Mouse (Mus musculus) lung, embryonic 14.5 days (tissue): ENCODE data around the gene Vsig10. TPM values are rescaled to one million over a fixed set of nuclear protein-coding genes. Genes with fewer than 3 reads are reported as not detected.

ENCODE experiments used
- ATAC-seq: fragments of 200-750 bp; cut with Nextera tagmentation; 2 replicates; pipeline ENCODE4 v1.8.0; 2017; ENCODE audit warnings: mild to moderate bottlenecking, moderate TSS enrichment, moderate library complexity; ENCODE audit not compliant: insufficient read depth
- DNase-seq: peaks from one replicate; pipeline ENCODE4 v3.0.0-alpha.2; 2015
- H3K27ac ChIP-seq: fragments of 300-500 bp; sonication (generic); 2 replicates; pipeline ENCODE4 v1.5.1; 2014; ENCODE audit warnings: low read depth, mild to moderate bottlenecking, moderate library complexity
- H3K27me3 ChIP-seq: fragments of 300-500 bp; sonication (generic); 2 replicates; pipeline ENCODE4 v1.6.1; 2014; ENCODE audit warnings: low read length, control low read depth; ENCODE audit not compliant: insufficient read depth
- H3K36me3 ChIP-seq: fragments of 300-500 bp; sonication (generic); 2 replicates; pipeline ENCODE4 v1.6.1; 2014; ENCODE audit warnings: control low read depth; ENCODE audit not compliant: insufficient read depth
- H3K4me1 ChIP-seq: fragments of 300-500 bp; sonication (generic); 2 replicates; pipeline ENCODE4 v1.6.1; 2014; ENCODE audit warnings: antibody characterized with exemption, control low read depth; ENCODE audit not compliant: insufficient read depth
- H3K4me2 ChIP-seq: fragments of 300-500 bp; sonication (generic); 2 replicates; pipeline ENCODE4 v1.6.1; 2014; ENCODE audit warnings: mild to moderate bottlenecking
- H3K4me3 ChIP-seq: fragments of 300-500 bp; sonication (generic); 2 replicates; pipeline ENCODE4 v1.5.1; 2014; ENCODE audit warnings: low read depth, low read length
- H3K9ac ChIP-seq: fragments of 300-500 bp; sonication (generic); 2 replicates; pipeline ENCODE4 v1.6.1; 2014
- H3K9me3 ChIP-seq: fragments of 300-500 bp; sonication (generic); 2 replicates; pipeline ENCODE4 v1.6.1; 2016; ENCODE audit warnings: low read depth, low read length, control low read depth
- CTCF ChIP-seq: IDR thresholded peaks from 2 replicates; pipeline ENCODE4 v1.5.1; 2016; ENCODE audit warnings: antibody characterized with exemption, low read depth
- WGBS: fragments of 180-500 bp; shearing (Covaris S2); extraction: QIAGEN DNeasy Blood & Tissue Kit; methylation state at CpG from one replicate; pipeline ENCODE4 v1.1.7; 2014; 5-methylcytosine and 5-hydroxymethylcytosine counted together
- polyA plus RNA-seq: library from polyadenylated mRNA; unstranded; fragments of >200 nt; fragmentation: Nextera tagmentation; extraction: Ambion mirVana; gene quantifications from 2 replicates; pipeline ENCODE4 v1.2.1, GENCODE M21; 2014

Vsig10 gene
- polyA plus RNA-seq, 1 experiment from 2014 or later: 6.8 TPM

DNA sequence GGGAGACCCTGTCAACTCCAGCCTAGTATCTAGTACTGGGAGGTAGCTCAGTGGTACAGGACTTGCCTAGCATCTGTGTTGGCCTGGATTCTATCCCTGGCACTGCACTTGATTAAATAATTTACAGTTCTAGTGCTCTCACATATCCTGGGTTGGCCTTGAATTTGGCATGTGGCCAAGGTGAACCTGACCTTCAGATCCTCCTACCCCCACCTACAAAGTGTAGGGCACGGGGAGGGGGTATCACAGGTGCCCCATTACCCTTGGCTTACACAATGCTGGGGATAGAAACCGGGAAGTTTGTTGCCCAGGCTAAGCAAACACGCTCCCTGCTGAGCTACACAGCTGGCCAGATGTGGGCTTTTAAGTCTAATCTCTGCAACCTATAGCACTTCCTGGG lies 16.0 kb upstream of the Vsig10 start:
- no peaks in the 10 kb centered on the region for H3K27me3 ChIP-seq
- no peaks in the 10 kb centered on the region for H3K4me1 ChIP-seq
- H3K27ac ChIP-seq: no peak overlapping the region
- peak; percentile 31; the same call in 1 of the 2 replicates for ATAC-seq
- no peaks in the 10 kb centered on the region for H3K36me3 ChIP-seq
- WGBS: 44% methylated on average over 3 of the region's 3 CpGs
- TF ChIP-seq CTCF: no peak
- DNase-seq: no peak
- no peaks in the 10 kb centered on the region for H3K9me3 ChIP-seq
- no peak overlapping the region for H3K4me3 ChIP-seq
- H3K4me2 ChIP-seq: no peak overlapping the region
- H3K9ac ChIP-seq: no peak overlapping the region

- 47% methylated on average over 18 of the region's 18 CpGs for WGBS
- ATAC-seq (no peak), DNase-seq (no peak)
- Histone ChIP-seq H3K36me3 (no peaks in the 10 kb centered on the region), H3K4me1 (no peaks in the 10 kb centered on the region), H3K9ac (no peak overlapping the region), H3K4me2 (no peak overlapping the region), H3K27me3 (no peaks in the 10 kb centered on the region), H3K4me3 (no peak overlapping the region), H3K9me3 (no peaks in the 10 kb centered on the region), H3K27ac (no peak overlapping the region)
- TF ChIP-seq CTCF: no peak
These were observed 14.9 kb upstream of the Vsig10 start for GRCm38 (mm10) chr5:117303691-117304579.

DNA sequence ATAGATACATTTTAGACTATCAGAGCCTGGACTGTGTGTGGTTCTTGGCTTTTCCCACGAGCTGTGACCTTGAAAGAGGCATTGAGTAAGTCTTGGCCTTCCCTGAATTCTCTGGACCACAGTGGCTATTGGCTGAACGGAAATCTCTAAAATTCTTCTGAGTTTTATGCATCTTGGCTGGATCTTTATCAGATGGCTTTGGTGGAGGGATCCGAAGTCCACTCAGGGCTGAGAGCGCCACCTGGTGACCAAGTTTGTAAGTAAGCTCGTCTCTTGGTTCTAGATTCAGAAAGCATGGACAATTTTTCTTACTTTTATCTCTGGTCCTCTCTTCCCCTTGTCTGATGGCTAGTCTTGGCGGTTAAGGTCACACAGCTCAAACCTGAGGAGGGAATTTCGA lies 13.9 kb upstream of the Vsig10 start:
- TF ChIP-seq CTCF: peak; percentile 63

GRCm38 (mm10) chr5:117305754-117306153 lies 13.1 kb upstream of the Vsig10 start:
- Histone ChIP-seq H3K27ac (no peak overlapping the region), H3K27me3 (no peaks in the 10 kb centered on the region), H3K4me2 (no peak overlapping the region), H3K4me3 (no peak overlapping the region), H3K4me1 (no peaks in the 10 kb centered on the region), H3K9ac (no peak overlapping the region), H3K9me3 (no peaks in the 10 kb centered on the region), H3K36me3 (no peaks in the 10 kb centered on the region)
- no peak for DNase-seq
- TF ChIP-seq CTCF: no peak
- WGBS: 83% methylated on average over 5 of the region's 5 CpGs
- ATAC-seq: no peak

More for the DNA sequence above, 13.9 kb upstream of the Vsig10 start:
- H3K9ac ChIP-seq: no peak overlapping the region
- H3K36me3 ChIP-seq: no peaks in the 10 kb centered on the region
- 62% methylated on average over 7 of the region's 7 CpGs for WGBS
- DNase-seq (peak; percentile 90), ATAC-seq (no peak)
- no peak overlapping the region for H3K4me3 ChIP-seq
- H3K4me2 ChIP-seq: no peak overlapping the region
- H3K4me1 ChIP-seq: no peaks in the 10 kb centered on the region
- no peaks in the 10 kb centered on the region for H3K9me3 ChIP-seq
- no peak overlapping the region for H3K27ac ChIP-seq
- no peaks in the 10 kb centered on the region for H3K27me3 ChIP-seq

DNA sequence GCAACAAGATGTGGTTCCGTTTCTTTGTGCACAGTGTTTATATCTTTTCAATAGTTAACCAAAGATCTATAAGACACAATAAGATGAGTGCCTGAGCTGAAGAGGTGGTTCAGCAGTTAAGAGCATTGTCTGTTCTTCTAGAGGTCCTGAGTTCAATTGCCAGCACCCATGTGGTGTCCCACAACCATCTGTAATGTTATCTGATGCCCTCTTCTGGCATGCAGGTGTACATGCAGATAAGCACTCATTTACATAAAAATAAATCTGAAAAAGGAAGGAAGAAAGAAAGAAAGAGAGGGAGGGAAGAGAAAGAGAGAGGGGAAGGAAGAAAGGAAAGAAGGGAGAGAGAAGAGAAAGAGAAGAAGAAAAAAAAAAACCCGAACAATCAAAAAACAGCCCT lies 12.1 kb upstream of the Vsig10 start:
- peak; percentile 10; the same call in 1 of the 2 replicates for TF ChIP-seq CTCF
- Histone ChIP-seq H3K9me3 (no peaks in the 10 kb centered on the region), H3K27ac (no peak overlapping the region), H3K4me1 (no peaks in the 10 kb centered on the region), H3K36me3 (no peaks in the 10 kb centered on the region), H3K9ac (no peak overlapping the region), H3K27me3 (no peaks in the 10 kb centered on the region), H3K4me3 (no peak overlapping the region), H3K4me2 (no peak overlapping the region)
- 92% methylated on average over 2 of the region's 2 CpGs for WGBS
- DNase-seq (no peak), ATAC-seq (no peak)

GRCm38 (mm10) chr5:117307699-117308098 lies 11.2 kb upstream of the Vsig10 start:
- no peak overlapping the region for H3K4me2 ChIP-seq
- 28% methylated on average over 11 of the region's 11 CpGs for WGBS

GRCm38 (mm10) chr5:117313420-117313819 lies 5.5 kb upstream of the Vsig10 start:
- peak overlapping the region; percentile 83; the same call in 1 of the 2 replicates for H3K27ac ChIP-seq
- no peaks in the 10 kb centered on the region for H3K27me3 ChIP-seq
- H3K36me3 ChIP-seq: no peaks in the 10 kb centered on the region
- ATAC-seq (peak; percentile 39; the same call in 1 of the 2 replicates), DNase-seq (peak; percentile 88)
- 8% methylated on average over 14 of the region's 14 CpGs for WGBS
- no peaks in the 10 kb centered on the region for H3K9me3 ChIP-seq
- H3K9ac ChIP-seq: peak overlapping the region; percentile 28; the same call in 1 of the 2 replicates
- H3K4me1 ChIP-seq: no peaks in the 10 kb centered on the region
- no peak for TF ChIP-seq CTCF
- peak overlapping the region; percentile 60 for H3K4me2 ChIP-seq
- peak overlapping the region; percentile 30 for H3K4me3 ChIP-seq

More at GRCm38 (mm10) chr5:117307699-117308098, 11.2 kb upstream of the Vsig10 start:
- TF ChIP-seq CTCF: peak; percentile 83
- Histone ChIP-seq H3K27me3 (no peaks in the 10 kb centered on the region), H3K36me3 (no peaks in the 10 kb centered on the region), H3K9me3 (no peaks in the 10 kb centered on the region), H3K4me1 (no peaks in the 10 kb centered on the region), H3K9ac (no peak overlapping the region), H3K27ac (no peak overlapping the region), H3K4me3 (no peak overlapping the region)
- ATAC-seq (peak; percentile 54; the same call in 1 of the 2 replicates), DNase-seq (peak; percentile 83)
